Mouse (Mus musculus): ENCODE measurements around the gene Slc2a2.

DNA sequence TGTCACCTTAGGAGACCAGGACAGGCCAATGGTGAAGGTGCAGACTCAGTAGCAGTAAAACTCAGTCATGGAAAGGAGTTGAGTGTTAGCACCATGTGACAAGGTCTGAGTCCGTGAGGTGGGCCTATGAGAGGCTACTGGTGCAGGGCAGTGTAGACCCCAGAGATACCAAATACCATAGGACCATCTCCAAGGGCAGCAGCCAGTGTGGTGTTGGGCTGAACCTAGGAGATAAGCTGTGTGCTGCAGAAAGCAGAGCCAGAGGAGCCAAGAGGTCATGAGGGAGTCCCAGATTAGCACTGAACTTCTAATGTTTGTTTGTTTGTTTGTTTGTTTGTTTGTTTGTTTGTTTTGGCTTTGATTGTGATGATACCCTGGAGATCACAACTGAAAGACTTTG is 78.8 kb downstream of the Slc2a2 start:
- TF ChIP-seq CTCF (IDR thresholded peaks at IDR 0.05; ENCODE audit: low read depth): no peak
- TF ChIP-seq EP300 (IDR thresholded peaks at IDR 0.05; ENCODE audit: low read depth): peak; percentile 71

Data from liver, embryonic 14.5 days (tissue).